Mouse (Mus musculus) left cerebral cortex, postnatal 14 days (tissue): Measurements from ENCODE around the gene Pcdh15. TPM values are rescaled to one million over a fixed set of nuclear protein-coding genes. Genes with fewer than 3 reads are reported as not detected.

Experiments used
- DNase-seq, 2 experiments: peaks; one replicate each; pipeline ENCODE4 v3.0.0; 2021 to 2022; ENCODE audit warnings: low spot score in 2 of 2, mixed read lengths in 1 of 2
- intact Hi-C: fragments of 180-260 bp; cut with DNase I; formaldehyde crosslinking; loops from one replicate; pipeline ENCODE4 v1.15.1; 2025
- total RNA-seq, 2 experiments: library from RNA; stranded (reverse); gene quantifications; 2 replicates each; pipeline ENCODE4 v1.2.3; 2021

Pcdh15 gene
- total RNA-seq, 2 experiments from 2014 or later = 32.2 to 32.8 TPM

GRCm38 (mm10) chr10:74626596-74626995, 1527.5 kb downstream of the Pcdh15 start:
- intact Hi-C loops = no loop called here
- DNase-seq = no peak

DNA sequence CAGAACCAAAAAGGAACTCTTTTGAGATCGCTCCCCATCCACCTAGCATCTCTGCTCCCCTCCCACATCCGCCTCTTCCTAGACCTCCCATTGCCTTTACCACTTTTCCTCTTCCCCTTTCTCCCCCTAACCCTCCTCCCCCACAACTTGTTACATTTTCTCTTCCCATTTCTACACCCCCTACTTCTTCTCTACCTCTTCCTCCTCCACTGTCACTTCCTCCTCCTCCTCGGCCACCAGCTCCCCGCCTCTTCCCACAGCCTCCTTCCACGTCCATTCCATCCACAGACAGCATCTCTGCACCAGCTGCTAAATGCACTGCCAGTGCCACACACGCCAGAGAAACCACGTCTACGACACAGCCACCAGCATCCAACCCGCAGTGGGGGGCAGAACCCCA, 1532.2 kb downstream of the Pcdh15 start:
- intact Hi-C loops = no loop called here
- DNase-seq = no peak

GRCm38 (mm10) chr10:74637040-74637439, 1537.9 kb downstream of the Pcdh15 start:
- intact Hi-C loops = no loop called here
- DNase-seq = no peak

GRCm38 (mm10) chr10:74642125-74642524, 1543.0 kb downstream of the Pcdh15 start:
- intact Hi-C loops = no loop called here
- DNase-seq = no peak

GRCm38 (mm10) chr10:74663171-74663570, 1564.0 kb downstream of the Pcdh15 start:
- intact Hi-C loops = no loop called here
- DNase-seq = no peak

- peak in 1 of 2 experiments; percentile 6 for DNase-seq
- intact Hi-C loops = no loop called here
Observed at GRCm38 (mm10) chr10:74680016-74680491, 1580.9 kb downstream of the Pcdh15 start.

GRCm38 (mm10) chr10:74680559-74680958, 1581.4 kb downstream of the Pcdh15 start:
- intact Hi-C loops = no loop called here
- no peak for DNase-seq
